Mouse (Mus musculus) limb, embryonic 10.5 days (tissue): ENCODE results near the gene Hivep1. TPM values are rescaled to one million over a fixed set of nuclear protein-coding genes. Genes with fewer than 3 reads are reported as not detected.

Experiments
- DNase-seq: peaks from one replicate; pipeline ENCODE4 v3.0.0-alpha.2; 2017; ENCODE audit warnings: low spot score
- H3K27ac ChIP-seq: fragments of 300-500 bp; sonication (generic); 2 replicates; pipeline ENCODE4 v1.5.1; 2016; ENCODE audit warnings: mild to moderate bottlenecking
- H3K27me3 ChIP-seq: fragments of 300-500 bp; sonication (generic); 2 replicates; pipeline ENCODE4 v1.6.1; 2016; ENCODE audit warnings: low read depth, mild to moderate bottlenecking; ENCODE audit not compliant: poor library complexity, severe bottlenecking
- H3K36me3 ChIP-seq: fragments of 300-500 bp; sonication (generic); 2 replicates; pipeline ENCODE4 v1.6.1; 2016; ENCODE audit warnings: mild to moderate bottlenecking, moderate library complexity
- H3K4me1 ChIP-seq: fragments of 300-500 bp; sonication (generic); 2 replicates; pipeline ENCODE4 v1.6.1; 2016
- H3K4me3 ChIP-seq: fragments of 300-500 bp; sonication (generic); 2 replicates; pipeline ENCODE4 v1.5.1; 2016; ENCODE audit warnings: mild to moderate bottlenecking, moderate library complexity
- H3K9me3 ChIP-seq: fragments of 300-500 bp; sonication (generic); replicated peaks from 2 replicates; pipeline ENCODE4 v1.6.1; 2016; ENCODE audit warnings: mild to moderate bottlenecking
- WGBS: fragments of 180-500 bp; shearing (Covaris S2); methylation state at CpG from one replicate; pipeline ENCODE4 v1.1.7; 2016; 5-methylcytosine and 5-hydroxymethylcytosine counted together
- polyA plus RNA-seq: library from polyadenylated mRNA; unstranded; fragments of >200 nt; fragmentation: Nextera tagmentation; extraction: Ambion mirVana; gene quantifications from 2 replicates; pipeline ENCODE4 v1.2.1, GENCODE M21; 2016

Gene Hivep1
- polyA plus RNA-seq, 1 experiment from 2014 or later = 9.4 TPM

DNA sequence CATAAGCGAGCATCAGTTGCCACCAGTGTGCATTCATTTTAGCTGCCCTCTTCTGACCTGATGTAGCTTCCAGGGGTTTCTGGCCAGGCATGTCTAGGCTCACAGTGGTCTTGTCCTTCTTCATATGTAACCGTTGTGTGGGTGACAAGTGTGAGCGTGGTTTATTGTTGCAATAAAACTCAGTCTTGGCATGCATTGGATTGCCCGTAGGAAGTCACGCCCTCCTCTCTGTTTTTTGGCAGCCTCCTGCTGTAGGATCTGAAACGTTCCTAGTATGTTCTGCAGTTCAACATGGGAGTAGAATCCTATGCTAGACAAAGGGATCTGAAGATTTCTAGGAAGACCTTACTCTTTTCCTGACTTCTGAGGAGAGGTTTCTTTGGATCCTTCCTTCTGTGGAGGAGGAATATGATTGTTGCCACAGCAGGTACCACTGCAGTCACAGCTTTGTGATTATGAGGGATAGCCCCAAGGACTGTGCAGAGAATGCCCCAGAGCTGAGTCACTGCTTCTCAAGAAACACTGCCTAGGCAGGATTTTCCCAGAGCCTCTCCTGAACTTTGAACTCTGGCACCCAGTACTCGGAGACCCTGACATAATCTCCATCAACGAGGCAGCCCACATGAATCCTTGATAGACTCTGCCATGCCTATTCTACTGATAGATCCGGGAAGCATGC, 182.1 kb downstream of the Hivep1 start:
- Histone ChIP-seq H3K9me3 (no peaks in the 10 kb centered on the region), H3K27ac (no peak overlapping the region), H3K36me3 (no peaks in the 10 kb centered on the region), H3K27me3 (no peaks in the 10 kb centered on the region), H3K4me3 (no peak overlapping the region), H3K4me1 (no peaks in the 10 kb centered on the region)
- DNase-seq = no peak
- WGBS = 84% methylated on average over 9 of the region's 9 CpGs

DNA sequence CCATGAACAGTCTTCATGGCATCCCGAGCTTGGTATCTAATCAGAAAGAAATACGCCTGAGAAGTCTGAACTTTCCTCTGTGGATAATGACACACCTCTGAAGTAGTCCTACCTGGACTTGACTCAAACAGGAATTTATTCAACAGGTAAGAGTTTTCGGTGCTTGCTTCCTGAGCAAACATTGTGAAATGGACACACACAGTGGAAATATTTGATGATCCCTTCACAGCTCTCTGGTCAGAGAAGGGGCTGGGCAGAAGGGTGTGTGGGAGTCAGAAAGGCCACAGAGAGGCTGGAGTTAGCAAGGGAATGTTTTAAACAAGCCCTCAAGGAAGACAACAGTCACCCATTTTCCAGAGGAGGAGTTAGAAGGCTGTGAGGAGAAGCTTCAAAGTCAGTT, 186.7 kb downstream of the Hivep1 start:
- 94% methylated on average over 3 of the region's 3 CpGs for WGBS
- Histone ChIP-seq H3K4me3 (no peak overlapping the region), H3K27me3 (no peaks in the 10 kb centered on the region), H3K27ac (no peak overlapping the region), H3K9me3 (no peaks in the 10 kb centered on the region), H3K36me3 (no peaks in the 10 kb centered on the region), H3K4me1 (peaks cover 6% of the 10 kb centered on the region; the same call in 1 of the 2 replicates)
- no peak for DNase-seq

DNA sequence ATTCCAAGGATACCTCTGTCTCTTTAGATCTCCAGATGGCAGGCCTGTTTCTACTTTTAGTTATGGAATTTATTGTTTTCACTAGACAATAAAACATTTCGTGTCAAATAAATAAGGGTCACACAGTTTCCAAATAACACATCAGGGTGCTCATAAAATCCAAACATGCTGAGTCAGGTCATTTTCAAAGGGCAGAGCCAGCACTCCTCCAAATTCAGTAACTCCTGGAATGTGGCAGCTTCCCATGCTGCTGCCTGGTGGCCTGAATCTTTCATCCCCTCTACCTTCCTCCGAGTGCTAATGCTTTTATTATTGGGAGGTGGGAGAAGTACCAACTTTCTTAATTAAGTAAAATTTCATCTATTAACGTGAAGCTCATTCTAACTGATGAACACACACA, 190.3 kb downstream of the Hivep1 start:
- 50% methylated on average over 3 of the region's 3 CpGs for WGBS
- H3K27me3 ChIP-seq = no peaks in the 10 kb centered on the region
- no peak overlapping the region for H3K4me3 ChIP-seq
- no peaks in the 10 kb centered on the region for H3K36me3 ChIP-seq
- no peaks in the 10 kb centered on the region for H3K9me3 ChIP-seq
- no peak for DNase-seq
- peaks cover 6% of the 10 kb centered on the region; the same call in 1 of the 2 replicates for H3K4me1 ChIP-seq
- H3K27ac ChIP-seq = no peak overlapping the region

Other genes with a start within 250 kb of the Hivep1 start
- gene Adtrp, start 204.3 kb upstream of the Hivep1 start, polyA plus RNA-seq = 0.26 TPM in 1 of 2 replicates, not detected in the other
- 0.58 and 0.65 TPM in 2 replicates for gene Edn1, start 249.5 kb downstream of the Hivep1 start, polyA plus RNA-seq